Mouse (Mus musculus): ENCODE data around the gene Rbfox1.

- no peak for TF ChIP-seq CTCF (IDR thresholded peaks at IDR 0.05; ENCODE audit: borderline replicate concordance, extremely low read depth, insufficient read depth, insufficient read length)
- no peak for TF ChIP-seq POLR2A (IDR thresholded peaks at IDR 0.05; ENCODE audit: borderline replicate concordance, extremely low read depth, insufficient read depth, insufficient read length, poor library complexity, severe bottlenecking)
Observed at GRCm38 (mm10) chr16:6284317-6284716, 399.2 kb downstream of the Rbfox1 start.

Data from brain, embryonic 14.5 days (tissue).